Mouse (Mus musculus) CH12.LX (cell line): Measurements from ENCODE around the gene Tmem206.

Experiments
- CTCF ChIP-seq, 2 experiments: IDR thresholded peaks in 1 of 2; conservative IDR thresholded peaks in 1 of 2; 2 replicates each; pipeline ENCODE4 v1.5.1; 2011 to 2012; ENCODE audit warnings: low read depth in 2 of 2, low read length in 2 of 2, improper control_type of control experiment in 1 of 2, inconsistent platforms in 1 of 2, mild to moderate bottlenecking in 1 of 2, moderate library complexity in 1 of 2
- EP300 ChIP-seq: IDR thresholded peaks from 2 replicates; pipeline ENCODE4 v1.6.1; 2011; ENCODE audit warnings: low read length, improper control_type of control experiment
- MXI1 ChIP-seq: IDR thresholded peaks from 2 replicates; pipeline ENCODE4 v1.6.1; 2011; ENCODE audit warnings: mild to moderate bottlenecking, low read depth, low read length, improper control_type of control experiment
- POLR2A ChIP-seq: IDR thresholded peaks from 2 replicates; pipeline ENCODE4 v1.6.1; 2011; ENCODE audit warnings: low read depth, mild to moderate bottlenecking, improper control_type of control experiment, low read length
- POLR2AphosphoS2 ChIP-seq: IDR thresholded peaks from 2 replicates; pipeline ENCODE4 v1.6.1; 2011; ENCODE audit warnings: low read depth, low read length, improper control_type of control experiment
- ZC3H11A ChIP-seq: IDR thresholded peaks from 2 replicates; pipeline ENCODE4 v1.6.1; 2012; ENCODE audit warnings: low read depth, mild to moderate bottlenecking, inconsistent platforms, low read length, improper control_type of control experiment

GRCm38 (mm10) chr1:191364477-191364876 lies 38.8 kb downstream of the Tmem206 start:
- TF ChIP-seq EP300 (no peak), MXI1 (no peak), ZC3H11A (no peak), POLR2A (no peak), CTCF (conservative IDR thresholded peaks at IDR 0.05 in 1 of 2, IDR thresholded peaks at IDR 0.05 in 1 of 2; ENCODE audit: low read depth in 2 of 2, low read length in 2 of 2) (peak; percentile 70 to 74), POLR2AphosphoS2 (no peak)
